Mouse (Mus musculus) cerebellum, postnatal 10 days (tissue): ENCODE results near the gene Ceacam11.
"Not testable (repeated sequence)": the region's sequence is repeated elsewhere in the genome, so short reads cannot be mapped to it uniquely, and the experiment has no call there.

Experiments
- DNase-seq, 2 experiments: peaks; one replicate each; pipeline ENCODE4 v3.0.0; 2021; ENCODE audit warnings: mixed read lengths in 2 of 2

Ceacam11 gene

DNA sequence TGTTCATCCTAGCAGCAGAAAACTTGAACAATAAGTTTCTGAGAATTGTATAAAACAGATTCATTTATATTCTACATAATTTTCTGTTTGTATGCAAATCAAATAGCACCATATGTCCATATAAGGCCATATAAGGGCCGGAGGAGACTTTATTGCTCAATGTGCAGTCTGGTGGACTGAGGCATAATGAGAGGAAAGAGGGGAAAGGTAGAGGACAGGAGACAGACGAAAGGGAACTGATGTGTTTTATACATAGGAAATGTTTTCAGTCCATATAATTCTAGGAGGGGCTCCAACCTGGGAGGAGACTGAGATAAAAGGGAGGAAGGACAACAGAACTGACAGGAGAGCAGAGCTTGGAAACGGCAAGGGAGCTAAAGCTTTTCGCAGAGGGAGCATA lies at the start of gene Ceacam11:
Ceacam11 (plus strand) TSS at position 301 of the 400 bp plus-strand sequence.
- no peak for DNase-seq

- DNase-seq: not testable (repeated sequence)
Measured at GRCm38 (mm10) chr7:18001131-18001530, 29.2 kb downstream of the Ceacam11 start.

- DNase-seq: no peak
Measured at GRCm38 (mm10) chr7:18009589-18009988, 37.7 kb downstream of the Ceacam11 start, which contains the start of gene Ceacam13. Ceacam13 (plus strand) TSS chr7:18009889.
